Mouse (Mus musculus): Measurements from ENCODE around the gene Snx3.

- no peak for TF ChIP-seq CTCF (IDR thresholded peaks at IDR 0.05; ENCODE audit: low read depth)
- no peak for TF ChIP-seq EP300 (IDR thresholded peaks at IDR 0.05; ENCODE audit: low read depth)
Measured at GRCm38 (mm10) chr10:42511184-42512135, 9.6 kb downstream of the Snx3 start.

Measured in heart, postnatal 0 days (tissue).